Comparison of ENCODE assay signal across 20 mouse cellular contexts in genomic region chr3:19990031-19990430, GRCm38 (mm10).
"Had no signal": no experiment of that assay in that cellular context is flagged by ENCODE, and none has a peak within 500 bp of the region (broad histone marks: within the 10 kb centered on the region; RNA-seq: fewer than 3 reads in every experiment).

No protein-coding gene starts in this region.

- H3K4me1 ChIP-seq: intestine, embryonic 15.5 days; liver, embryonic 13.5 days; lung, embryonic 15.5 days; midbrain, embryonic 12.5 days; midbrain, embryonic 15.5 days; neural tube, embryonic 12.5 days; neural tube, embryonic 15.5 days had no signal

- H3K27me3 ChIP-seq: intestine, embryonic 15.5 days; liver, embryonic 13.5 days; lung, embryonic 15.5 days; midbrain, embryonic 12.5 days; midbrain, embryonic 15.5 days; neural tube, embryonic 12.5 days; neural tube, embryonic 15.5 days had no signal

- H3K36me3 ChIP-seq: intestine, embryonic 15.5 days; liver, embryonic 13.5 days; lung, embryonic 15.5 days; midbrain, embryonic 12.5 days; midbrain, embryonic 15.5 days; neural tube, embryonic 12.5 days; neural tube, embryonic 15.5 days had no signal

- H3K4me2 ChIP-seq: intestine, embryonic 15.5 days; liver, embryonic 13.5 days; lung, embryonic 15.5 days; midbrain, embryonic 12.5 days; midbrain, embryonic 15.5 days; neural tube, embryonic 12.5 days; neural tube, embryonic 15.5 days had no signal

- H3K27ac ChIP-seq: intestine, embryonic 15.5 days; kidney, postnatal 0 days; layer of hippocampus, adult 2 months; liver, embryonic 13.5 days; lung, embryonic 15.5 days; macrophage; midbrain, embryonic 12.5 days; midbrain, embryonic 15.5 days; neural tube, embryonic 12.5 days; neural tube, embryonic 15.5 days; stomach, postnatal 0 days had no signal

- H3K9ac ChIP-seq: intestine, embryonic 15.5 days; liver, embryonic 13.5 days; lung, embryonic 15.5 days; midbrain, embryonic 12.5 days; midbrain, embryonic 15.5 days; neural tube, embryonic 12.5 days; neural tube, embryonic 15.5 days had no signal

- H3K4me3 ChIP-seq: intestine, embryonic 15.5 days; layer of hippocampus, adult 2 months; liver, embryonic 13.5 days; lung, embryonic 15.5 days; midbrain, embryonic 12.5 days; midbrain, embryonic 15.5 days; neural tube, embryonic 12.5 days; neural tube, embryonic 15.5 days had no signal

- H3K9me3 ChIP-seq: intestine, embryonic 15.5 days; liver, embryonic 13.5 days; lung, embryonic 15.5 days; midbrain, embryonic 12.5 days; midbrain, embryonic 15.5 days; neural tube, embryonic 12.5 days; neural tube, embryonic 15.5 days had no signal

- DNase-seq: kidney, adult 11 months; kidney, postnatal 25 days; layer of hippocampus, adult 9-11 months; liver, embryonic 13.5 days; right cerebral cortex, adult 18-20 months; right cerebral cortex, postnatal 14 days; right cerebral cortex, postnatal 4 days; thymus, adult 2 months; thymus, postnatal 14 days; thymus, postnatal 4 days had no signal

- ATAC-seq: intestine, embryonic 15.5 days; midbrain, embryonic 15.5 days had no signal
